Mouse (Mus musculus) spleen, embryonic (tissue): ENCODE measurements around the gene Galnt2.

Experiments used
- CTCF ChIA-PET: fragments of 350-600 bp; sonication (Branson Sonifier 250); formaldehyde crosslinking; loops from one replicate; lab custom pipeline; 2022; lab: Charles Lee

The Galnt2 gene

DNA sequence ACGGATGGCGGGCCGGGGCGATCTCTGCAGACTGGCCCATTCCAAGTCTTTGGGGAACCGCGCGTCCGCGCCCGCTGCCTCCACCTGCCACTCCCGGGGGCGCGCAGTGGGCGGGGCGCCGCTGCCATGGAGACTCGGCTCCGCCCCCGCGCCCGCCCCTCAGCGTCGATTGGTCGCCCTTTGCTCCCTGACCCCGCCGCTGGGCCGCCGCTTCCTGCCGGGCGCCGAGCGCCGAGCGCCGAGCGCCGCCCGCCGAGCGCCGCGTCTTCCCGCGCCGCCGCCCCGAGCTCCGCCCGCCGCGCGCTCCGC, at the start of gene Galnt2:
TSS of gene Galnt2 (plus strand) at position 216 of the 309 bp plus-strand sequence.
- CTCF ChIA-PET: no interaction called here

DNA sequence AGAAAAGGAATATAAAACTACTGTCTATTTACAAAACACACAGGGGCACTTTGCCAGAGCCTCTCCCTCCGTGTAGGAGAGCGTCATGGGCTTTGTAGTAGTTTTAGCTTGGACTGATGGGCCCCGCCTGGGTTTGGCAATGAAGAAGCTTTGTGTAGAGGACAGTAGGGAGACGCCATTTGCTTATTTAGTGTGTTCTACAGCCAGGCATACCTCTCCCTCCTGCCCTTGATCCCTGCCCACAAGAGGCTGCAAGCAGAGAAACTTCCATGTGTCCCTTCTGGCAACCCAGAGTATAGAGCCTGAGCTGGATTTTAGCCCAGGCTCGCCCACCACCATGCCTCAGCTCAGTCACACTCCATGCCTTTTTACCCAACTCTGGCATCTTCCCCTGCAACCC, 49.4 kb upstream of the Galnt2 start:
- CTCF ChIA-PET: no interaction called here

DNA sequence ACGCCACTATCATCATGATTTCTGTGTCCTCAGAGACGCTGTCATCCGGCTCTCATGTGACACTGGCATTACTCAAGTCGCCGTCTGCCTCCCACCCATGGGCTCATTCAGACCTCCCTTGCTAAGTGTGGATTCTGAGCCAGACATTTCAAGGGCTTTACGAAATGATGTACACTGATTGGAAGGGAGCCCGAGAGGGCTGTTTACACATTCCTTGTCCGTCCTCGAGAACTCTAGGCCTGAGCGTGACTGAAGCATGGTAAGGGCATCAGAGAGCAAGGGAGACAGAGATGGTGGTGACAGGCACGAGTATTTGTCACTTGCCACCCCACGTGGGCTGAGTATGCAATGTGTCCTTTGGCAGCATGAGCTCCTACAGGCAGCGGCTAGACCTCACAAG, 49.0 kb upstream of the Galnt2 start:
- CTCF ChIA-PET: no interaction called here

DNA sequence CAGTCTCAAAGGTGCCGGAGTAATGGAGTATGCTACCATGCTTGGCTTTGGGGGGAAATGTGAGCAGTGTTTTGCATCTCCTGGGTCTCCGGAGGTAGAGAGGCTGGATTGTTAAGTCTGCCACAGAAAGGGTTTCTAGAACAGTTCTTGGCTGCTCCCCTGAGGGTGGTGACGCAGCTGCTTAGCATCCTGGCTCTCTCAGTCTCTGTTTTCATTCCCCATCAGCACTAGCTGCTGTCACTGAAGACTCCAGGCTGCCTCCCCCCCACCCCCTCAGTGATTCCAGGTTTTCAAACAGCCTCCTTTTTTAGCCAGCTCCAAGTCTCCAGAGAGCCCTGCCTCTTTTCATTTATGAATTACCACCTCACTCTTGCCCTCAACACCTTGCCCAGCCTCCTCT, 47.1 kb upstream of the Galnt2 start:
- CTCF ChIA-PET: interaction anchor here (0.6 kb wide), 1 partner anchor 281 kb away, joined by 3 read pairs; no protein-coding TSS in a partner anchor

DNA sequence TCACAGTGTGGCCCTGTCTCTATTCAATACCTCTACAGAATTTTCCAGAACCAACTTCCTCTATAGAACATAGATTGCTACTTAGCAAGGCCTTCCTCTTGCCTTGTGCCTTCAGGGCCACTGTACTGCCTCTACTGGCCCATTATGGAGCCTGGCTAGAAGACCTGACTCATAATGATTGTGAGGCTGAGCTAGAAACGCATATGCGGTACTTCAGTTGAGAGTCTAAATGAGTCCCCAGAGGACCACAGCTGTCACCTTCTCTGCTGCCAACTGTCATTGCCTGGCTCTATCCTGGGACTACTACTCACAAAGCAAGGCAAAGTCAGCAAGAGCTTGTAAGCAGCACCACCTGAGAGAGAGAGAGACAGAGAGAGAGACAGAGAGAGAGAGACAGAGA, 46.7 kb upstream of the Galnt2 start:
- CTCF ChIA-PET: interaction anchor here (0.6 kb wide), 1 partner anchor 281 kb away, joined by 3 read pairs; no protein-coding TSS in a partner anchor

DNA sequence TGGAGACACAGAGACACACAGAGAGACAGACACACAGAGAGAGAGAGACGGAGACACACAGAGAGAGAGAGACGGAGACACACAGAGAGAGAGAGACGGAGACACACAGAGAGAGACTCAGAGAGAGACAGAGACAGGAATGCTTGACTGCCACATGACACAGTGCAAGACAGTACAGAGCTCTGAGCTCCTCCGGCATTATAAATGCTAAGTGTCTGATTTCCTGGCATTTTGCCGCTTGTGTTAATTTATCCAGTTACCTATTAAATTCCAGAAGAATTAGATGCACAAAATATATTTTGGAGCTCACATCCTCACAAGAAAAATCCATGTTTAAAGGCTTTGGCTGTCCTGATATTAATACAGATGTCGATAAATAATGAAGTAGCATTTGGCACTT, 46.1 kb upstream of the Galnt2 start:
- CTCF ChIA-PET: no interaction called here

DNA sequence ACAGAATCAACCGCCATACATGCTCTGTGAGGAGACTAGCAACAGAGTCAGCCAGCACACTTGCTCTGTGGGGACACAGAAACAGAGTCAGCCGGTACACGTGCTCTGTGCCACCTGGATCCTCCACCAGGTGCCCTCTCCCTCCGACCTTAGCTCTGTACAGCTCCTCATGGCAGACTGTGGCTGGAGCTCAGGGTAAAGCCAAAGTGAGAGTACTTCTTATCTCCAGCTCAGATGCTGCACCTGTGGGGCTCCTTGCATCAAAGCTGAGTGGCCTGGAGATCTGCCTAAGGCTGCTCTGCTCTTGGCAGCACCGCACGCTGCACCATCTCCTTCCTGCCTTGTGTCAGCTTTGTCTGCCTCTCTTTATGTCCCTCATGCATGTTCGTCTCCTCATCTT, 40.8 kb upstream of the Galnt2 start:
- CTCF ChIA-PET: no interaction called here

DNA sequence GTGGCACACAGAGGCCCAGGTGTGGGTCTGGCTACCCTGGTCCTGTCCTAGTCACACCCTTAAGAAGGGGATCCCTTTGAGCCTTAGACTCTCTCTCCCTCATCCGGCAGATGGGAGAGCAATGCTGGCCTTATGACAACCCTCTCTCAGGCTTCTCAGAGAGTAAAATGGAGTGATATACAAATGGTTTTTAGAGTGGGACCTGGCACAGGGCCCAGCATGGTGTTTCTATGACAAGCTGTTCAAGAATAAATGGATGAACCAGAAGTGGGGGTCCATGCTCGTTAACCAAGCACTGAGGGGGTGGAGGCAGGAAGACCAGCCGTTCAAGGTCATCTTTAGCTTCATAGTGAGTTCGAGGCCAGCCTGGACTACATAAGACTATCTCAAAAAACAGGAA, 38.9 kb upstream of the Galnt2 start:
- CTCF ChIA-PET: no interaction called here

DNA sequence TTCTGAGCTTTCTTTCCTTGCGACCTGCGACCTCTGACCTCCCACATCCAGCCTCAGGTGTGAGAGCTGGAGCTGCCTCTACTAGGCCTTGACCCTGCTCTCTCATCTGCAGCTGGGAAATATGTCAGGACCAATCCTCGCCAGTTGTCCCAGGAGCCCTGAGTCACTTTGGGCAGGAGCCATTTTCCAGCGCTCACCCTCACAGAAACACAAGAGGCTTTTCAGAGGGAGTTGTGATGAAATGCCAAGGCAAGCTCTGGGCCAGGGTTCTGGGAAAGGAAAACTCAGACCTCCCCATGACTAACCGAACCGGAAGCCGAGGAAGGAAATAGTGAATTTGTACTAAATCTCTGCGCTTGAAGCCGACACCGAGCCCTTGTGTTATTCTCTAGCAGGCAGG, 38.2 kb upstream of the Galnt2 start:
- CTCF ChIA-PET: no interaction called here

DNA sequence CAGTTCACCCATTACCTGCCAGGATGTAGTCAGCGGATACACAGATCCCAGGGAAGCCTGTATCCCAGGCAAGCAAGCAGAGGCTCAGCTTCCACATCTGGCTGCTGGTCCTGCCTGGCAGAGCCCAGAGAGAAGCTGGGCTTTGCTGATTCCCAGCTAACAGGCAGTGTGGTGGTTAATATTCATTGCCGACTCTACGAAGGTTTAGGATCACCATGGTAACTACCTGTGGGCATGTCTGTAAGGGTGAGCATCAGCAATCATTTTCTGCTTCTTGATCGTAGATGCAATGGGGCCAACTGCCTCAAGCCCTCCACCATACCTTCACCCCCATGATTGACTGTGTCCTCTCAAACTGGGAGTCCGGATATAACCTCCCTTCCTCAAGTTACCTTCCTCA, 37.2 kb upstream of the Galnt2 start:
- CTCF ChIA-PET: no interaction called here

DNA sequence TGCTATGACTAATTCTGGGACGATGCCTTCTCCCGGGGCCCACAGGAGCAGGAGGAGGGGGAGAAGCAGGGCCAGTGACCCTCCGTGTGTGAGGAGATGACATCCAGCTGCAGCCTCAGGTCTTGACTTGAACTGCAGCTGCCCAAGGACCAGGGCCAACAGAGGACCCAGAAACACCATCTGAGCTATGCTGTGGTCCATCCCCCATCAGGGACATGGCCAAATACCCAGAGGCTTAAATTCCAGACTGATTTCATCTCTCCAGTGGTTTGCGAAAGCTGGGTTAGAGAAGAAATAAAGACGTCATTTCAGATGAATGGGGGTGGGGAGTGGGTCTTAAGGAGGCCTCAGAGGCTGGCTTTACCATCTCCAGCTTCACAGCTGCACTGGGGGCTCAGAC, 35.0 kb upstream of the Galnt2 start:
- CTCF ChIA-PET: no interaction called here

DNA sequence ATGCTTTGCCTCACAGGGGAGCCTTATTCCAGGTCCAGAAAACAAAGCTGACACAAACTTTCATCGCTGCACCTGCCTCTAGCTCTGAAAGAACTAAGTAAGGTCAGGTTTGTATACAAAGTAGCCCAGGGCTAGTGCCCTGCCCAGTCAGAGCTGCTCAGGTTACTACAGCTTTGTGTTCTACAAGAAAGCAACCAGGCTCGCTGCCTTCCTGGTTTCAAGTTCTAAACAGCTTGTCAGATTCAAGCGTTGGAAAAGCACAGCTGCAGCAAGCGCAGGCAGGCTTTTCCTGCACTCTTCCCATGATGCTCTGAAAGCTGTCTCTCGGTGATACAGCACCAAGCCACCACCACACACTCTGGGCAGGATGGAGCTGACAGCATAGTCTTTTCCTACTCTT, 34.4 kb upstream of the Galnt2 start:
- CTCF ChIA-PET: no interaction called here

DNA sequence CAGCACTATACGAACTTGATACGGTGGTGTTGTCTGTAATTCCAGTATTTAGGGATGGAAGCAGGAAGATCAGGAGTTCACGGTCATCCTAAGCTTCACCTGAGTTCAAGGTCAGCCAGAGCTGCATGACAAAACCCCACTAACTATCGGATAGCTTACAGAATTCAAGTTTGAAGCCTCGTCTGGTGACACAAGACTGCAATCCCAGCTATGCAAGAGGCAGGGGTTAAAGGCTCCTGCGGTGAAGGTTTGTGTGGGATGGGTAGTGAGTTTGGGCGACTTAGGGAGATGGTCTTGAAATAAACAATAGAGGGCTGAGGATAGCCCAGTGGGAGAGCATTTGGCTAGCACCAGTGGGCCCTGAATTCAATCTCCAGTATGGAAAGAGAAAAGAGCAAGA, 33.0 kb upstream of the Galnt2 start:
- CTCF ChIA-PET: no interaction called here

DNA sequence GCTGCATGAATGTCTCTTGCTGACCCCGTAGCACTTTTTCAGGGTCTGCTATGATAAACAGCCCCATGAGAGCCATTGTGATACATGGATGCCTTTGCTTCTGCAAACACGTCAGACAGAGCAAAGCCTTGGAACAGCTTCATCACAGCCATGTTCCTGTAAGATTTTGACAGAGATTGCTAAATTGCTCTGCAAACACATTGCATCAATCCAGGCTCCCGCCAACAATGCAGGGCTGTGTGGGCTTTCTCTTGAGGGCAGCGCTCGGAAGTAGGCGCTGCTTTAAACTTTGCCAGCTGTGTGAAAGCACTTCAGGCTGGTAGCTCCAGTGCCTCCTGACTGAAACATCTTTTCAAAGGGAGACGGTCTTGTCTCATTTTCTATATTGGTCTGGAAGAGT, 30.8 kb upstream of the Galnt2 start:
- CTCF ChIA-PET: no interaction called here

DNA sequence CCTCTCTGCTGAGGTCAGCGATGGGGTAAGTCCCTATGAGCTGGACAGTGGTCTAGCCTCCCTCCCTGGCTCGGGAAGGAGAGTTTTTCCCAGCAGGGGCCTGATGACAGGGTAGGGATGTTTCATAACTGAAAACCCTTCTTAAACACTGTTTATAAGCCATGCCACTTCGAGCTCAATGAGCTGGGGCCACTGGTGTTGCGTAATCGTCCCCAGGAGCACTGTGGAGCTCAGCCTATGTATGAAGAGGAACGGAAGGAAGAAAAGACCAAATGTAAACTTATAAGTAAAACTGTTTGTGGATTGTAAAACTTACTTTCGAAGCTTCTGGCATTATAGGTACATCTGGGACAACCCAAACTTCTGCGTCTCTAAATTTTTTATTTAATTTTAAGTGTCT, 29.5 kb upstream of the Galnt2 start:
- CTCF ChIA-PET: no interaction called here

DNA sequence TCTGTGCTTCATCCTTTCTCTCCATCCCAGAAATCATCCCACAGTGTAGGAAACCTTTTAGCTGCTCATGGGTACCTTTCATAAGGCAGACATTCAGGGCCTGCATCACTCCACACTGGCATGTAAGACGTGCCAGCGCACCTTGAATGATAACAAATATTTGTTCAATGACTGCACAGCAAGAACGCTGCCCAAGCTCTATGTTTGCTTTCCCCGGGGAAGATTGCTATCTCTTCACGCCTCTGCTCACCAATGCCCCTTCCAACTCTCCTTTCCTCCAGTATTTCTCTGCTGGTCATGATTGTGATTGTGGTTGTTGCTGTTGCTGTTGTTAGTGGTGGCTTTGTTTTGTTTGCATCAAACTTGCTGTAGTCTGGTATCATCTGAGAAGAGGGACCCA, 28.3 kb upstream of the Galnt2 start:
- CTCF ChIA-PET: no interaction called here

DNA sequence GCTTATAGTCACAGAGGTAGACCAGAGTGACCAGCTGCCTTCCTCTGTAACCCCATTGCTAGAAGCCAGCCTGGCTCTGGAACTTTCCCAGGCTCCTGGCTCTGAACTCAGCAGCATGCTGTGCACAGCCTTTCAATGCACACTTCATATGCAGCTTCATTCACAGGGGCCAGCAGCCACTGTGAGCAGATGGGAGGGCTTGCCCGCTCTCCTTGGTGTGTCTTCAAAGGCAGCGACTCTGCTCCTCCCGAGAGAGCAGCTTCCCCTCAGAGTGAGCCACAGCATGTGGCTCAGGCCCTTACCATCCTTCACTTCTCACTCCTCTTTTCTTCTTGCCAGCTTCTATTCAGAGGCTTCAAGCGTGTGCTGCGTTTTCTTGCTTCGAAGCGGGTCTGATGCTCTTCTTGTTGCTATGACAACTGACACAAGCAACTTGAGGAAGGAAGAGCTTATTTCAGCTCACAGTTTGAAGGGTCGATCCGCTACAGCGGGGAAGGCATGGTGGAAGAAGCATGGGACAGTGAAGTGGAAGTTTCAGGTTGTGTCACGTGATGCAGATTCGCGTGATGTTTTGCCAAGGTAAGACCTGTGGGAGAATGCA, 27.1 kb upstream of the Galnt2 start:
- CTCF ChIA-PET: no interaction called here

DNA sequence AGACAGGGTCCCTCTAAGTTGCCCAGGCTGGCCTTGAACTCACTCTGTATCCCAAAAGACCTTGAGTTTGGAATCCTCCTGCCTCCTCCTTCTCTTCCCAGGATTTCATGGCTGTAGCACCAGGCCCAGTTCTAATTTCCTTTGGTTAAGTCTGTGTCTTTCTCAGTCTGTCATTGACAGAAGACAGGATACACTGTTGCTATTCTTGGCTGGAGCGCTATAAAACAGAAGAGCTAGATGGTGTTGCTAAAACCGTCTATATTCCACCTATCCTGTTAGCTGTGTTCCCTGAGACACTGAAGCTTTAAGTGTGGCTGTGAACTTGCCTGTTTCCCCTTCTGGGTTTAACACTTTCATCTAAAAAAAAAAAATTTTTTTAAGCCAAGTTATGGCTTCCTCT, 19.0 kb upstream of the Galnt2 start:
- CTCF ChIA-PET: no interaction called here

DNA sequence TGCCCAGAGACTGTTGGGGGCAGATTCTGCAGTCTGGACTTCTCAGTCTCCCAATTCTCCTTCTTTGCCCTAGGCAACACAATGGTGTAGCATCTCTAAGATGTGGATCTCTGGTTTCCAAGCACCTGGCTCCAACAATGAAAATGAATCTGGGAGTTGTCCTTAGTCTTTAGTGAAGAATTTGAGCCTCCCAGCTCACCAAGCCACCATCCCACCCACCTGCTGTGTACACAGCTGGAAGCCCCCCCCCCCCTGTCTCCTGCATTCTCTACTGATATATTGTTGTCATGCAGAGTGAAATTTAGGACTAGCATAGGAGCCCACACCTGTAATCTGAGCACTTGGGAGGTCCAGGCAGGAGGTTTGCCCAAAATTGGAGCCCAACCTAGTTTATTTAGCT, 14.2 kb upstream of the Galnt2 start:
- CTCF ChIA-PET: interaction anchor here (0.7 kb wide), 2 partner anchors 224 to 566 kb away, joined by 3 read pairs; no protein-coding TSS in a partner anchor

DNA sequence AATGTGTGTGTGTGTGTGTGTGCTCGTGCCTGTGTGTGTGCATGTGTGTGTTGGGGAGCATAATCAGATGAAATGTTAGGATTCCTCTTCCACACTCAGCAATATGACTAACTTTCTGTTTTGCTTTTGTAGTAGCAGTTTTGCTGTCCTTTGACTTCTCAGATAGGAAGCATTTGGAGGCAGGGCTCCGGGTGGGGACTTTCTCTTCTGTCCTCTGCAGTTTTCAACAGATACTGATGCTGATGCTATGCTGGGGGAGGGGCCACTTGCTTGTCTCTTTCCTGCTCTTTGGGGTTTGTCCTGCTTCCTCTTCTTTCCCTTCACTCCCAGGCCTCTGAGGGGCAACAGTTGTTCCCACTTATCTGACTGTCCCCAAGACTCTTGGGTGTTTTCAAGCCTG, 1.3 kb upstream of the Galnt2 start:
- CTCF ChIA-PET: no interaction called here

DNA sequence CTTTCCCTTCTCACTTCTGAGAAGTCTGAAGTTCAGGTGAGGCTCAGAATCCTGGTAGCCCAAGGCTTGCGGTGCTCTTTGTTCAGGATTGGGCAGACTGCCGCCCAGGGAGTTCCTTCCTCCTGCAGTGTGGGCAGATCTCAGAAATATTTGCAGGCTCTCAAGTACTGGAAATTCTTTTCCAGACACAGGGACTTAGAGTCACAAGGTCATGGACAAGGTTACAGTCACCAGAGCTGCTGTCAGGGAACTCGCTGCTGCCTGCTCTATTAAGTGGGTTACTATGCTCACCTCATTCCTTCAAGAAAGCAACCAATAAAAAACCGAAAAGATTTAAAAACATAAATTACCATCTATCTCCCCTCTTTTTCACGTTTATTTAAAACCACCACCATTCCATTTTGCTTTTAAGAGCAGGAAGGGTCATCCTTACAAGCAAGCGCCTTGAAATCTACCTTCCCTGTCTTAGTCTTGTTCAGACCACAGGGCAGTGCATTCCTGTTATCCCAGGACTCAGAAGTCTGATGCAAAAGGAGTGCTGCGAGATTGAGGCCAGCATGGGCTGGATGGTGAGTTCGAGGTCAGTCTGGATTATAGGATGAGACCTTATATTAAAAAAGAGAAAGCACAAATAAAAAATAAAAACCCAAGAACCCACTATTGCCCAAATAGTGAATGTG, 555 bp upstream of the Galnt2 start:
- CTCF ChIA-PET: no interaction called here

DNA sequence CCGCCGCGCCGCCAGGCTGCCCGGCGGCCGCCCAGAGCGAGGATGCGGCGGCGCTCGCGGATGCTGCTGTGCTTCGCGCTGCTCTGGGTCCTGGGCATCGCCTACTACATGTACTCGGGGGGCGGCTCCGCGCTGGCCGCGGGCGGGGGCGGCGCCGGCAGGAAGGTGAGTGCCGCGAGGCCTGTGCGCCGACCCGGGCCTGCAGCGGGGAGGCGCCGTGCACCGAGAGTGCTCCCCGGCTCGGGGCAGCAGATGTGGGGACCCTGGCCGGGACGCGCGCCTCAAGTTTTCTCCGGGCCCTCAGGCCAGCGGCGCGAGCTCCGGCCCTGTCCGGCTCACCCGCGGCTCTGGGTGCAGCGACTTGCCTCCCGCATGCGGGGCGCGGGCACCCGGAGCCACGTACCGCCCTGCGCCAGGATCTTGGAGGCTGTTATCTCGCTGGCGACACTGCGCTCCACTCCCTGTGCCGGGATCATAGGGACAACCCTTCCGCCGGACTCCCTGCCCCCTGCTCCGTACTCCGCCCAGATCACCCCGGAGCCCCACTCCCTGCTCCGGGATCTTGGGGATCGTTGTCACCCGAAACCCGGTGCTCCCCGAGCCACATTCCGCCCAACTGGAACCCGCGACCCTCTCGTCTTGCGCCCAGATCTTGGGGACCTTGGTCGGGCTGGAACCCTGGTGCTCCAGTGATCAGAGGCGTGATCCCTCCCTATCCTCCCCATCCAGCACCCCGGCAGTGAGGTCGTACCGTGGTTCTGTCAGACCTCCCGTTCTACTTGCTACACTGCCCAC, 491 bp downstream of the Galnt2 start:
- CTCF ChIA-PET: interaction anchor here (0.8 kb wide), 1 partner anchor 42 kb away, joined by 3 read pairs; no protein-coding TSS in a partner anchor

DNA sequence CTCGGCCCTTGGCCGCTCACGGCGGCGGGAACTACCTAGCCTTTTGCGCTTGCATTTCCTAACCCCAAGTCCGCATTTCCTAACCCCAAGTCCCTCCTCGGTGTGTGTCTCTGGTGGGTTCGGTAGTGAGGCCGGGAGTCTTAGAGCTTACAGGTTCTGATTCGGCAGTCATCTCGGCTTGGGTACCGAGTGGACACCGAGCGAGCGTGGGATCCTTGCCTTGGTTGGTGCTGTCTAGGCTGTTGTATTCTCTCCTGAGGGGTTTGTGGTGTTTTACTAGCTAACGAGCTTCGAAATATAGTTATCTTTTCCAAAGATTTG, 1.0 kb downstream of the Galnt2 start:
- CTCF ChIA-PET: interaction anchor here (0.8 kb wide), 1 partner anchor 42 kb away, joined by 3 read pairs; no protein-coding TSS in a partner anchor
